Mouse (Mus musculus) hematopoietic multipotent progenitor cell, adult 10-12 weeks (in vitro differentiated cells): ENCODE data around the gene Vmn1r117. TPM values are rescaled to one million over a fixed set of nuclear protein-coding genes. Genes with fewer than 3 reads are reported as not detected.

Experiments used
- polyA plus RNA-seq: library from polyadenylated mRNA; stranded (reverse); fragments of >175 nt; gene quantifications from 2 replicates; pipeline ENCODE4 v1.2.3, GENCODE M21; 2012; ENCODE audit warnings: low replicate concordance

The Vmn1r117 gene
- polyA plus RNA-seq: not detected in 2 replicates

DNA sequence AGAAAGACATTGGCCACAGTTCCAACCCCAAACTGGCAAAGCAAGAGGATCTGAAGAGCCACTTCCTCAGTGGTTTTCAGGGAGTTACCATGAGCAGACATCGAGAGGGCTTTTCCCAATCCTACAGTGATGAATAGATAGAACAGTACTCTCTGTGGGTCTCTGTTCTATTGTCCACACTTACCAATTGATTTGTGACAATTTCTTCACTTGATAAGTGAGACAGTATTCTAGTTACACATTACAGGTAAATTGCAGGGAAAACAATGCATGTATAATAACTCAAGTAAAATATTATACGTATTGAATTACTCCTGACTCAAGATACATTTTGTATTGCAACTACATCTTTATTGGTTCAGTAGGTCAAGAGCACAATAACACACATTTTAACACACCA lies at the start of gene Vmn1r117:
Vmn1r117 (minus strand) TSS at position 101 of the 400 bp plus-strand sequence.

DNA sequence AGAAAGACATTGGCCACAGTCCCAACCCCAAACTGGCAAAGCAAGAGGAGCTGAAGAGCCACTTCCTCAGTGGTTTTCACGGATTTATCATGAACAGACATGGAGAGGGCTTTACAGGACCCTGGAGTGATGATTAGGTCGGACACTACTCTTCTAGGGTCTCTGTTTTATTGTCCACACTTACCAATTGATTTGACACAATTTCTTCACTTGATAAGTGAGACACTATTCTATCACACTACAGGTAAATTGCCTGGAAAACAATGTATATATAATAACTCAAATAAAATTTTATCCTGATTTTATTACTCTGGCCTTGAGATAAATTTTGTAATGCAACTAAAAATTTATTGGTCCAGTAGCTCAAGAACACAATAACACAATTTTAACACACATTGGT lies 28.3 kb upstream of the Vmn1r117 start, which contains the start of gene Vmn1r118:
Vmn1r118 (minus strand) TSS at position 101 of the 400 bp plus-strand sequence.

DNA sequence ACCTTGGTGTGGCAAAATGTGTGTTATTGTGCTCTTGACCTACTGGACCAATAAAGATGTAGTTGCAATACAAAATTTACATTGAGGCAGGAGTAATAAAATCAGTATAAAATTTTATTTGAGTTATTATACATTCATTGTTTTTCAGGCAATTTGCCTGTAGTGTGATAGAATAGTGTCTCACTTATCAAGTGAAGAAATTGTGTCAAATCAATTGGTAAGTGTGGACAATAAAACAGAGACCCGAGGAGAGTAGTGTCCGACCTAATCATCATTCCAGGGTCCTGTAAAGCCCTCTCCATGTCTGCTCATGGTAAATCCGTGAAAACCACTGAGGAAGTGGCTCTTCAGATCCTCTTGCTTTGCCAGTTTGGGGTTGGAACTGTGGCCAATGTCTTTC lies 12.0 kb downstream of the Vmn1r117 start, which contains the start of gene Vmn1r116:
Vmn1r116 (plus strand) TSS at position 301 of the 400 bp plus-strand sequence.

DNA sequence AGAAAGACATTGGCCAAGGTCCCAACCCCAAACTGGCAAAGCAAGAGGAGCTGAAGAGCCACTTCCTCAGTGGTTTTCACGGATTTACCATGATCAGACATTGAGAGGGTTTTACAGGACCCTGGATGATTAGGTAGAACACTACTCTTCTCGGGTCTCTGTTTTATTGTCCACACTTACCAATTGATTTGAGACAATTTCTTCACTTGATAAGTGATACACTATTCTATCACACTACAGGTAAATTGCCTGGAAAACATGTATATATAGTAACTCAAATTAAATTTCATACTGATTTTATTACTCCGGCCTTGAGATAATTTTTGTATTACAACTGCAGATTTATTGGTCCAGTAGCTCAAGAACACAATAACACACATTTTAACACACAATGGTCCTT lies 39.0 kb downstream of the Vmn1r117 start, which contains the start of gene Vmn1r115:
Vmn1r115 (minus strand) TSS at position 101 of the 400 bp plus-strand sequence.

Other genes starting within 250 kb of the Vmn1r117 start
- gene Vmn1r107, start 215.2 kb downstream of the Vmn1r117 start, polyA plus RNA-seq: not detected in 2 replicates
- gene Vmn1r111, start 180.9 kb downstream of the Vmn1r117 start, polyA plus RNA-seq: not detected in 2 replicates
- not detected in 2 replicates for gene Gm10668, start 153.5 kb downstream of the Vmn1r117 start, polyA plus RNA-seq
- gene Vmn1r112, start 112.9 kb downstream of the Vmn1r117 start, polyA plus RNA-seq: not detected in 2 replicates
- gene Vmn1r113, start 96.8 kb downstream of the Vmn1r117 start, polyA plus RNA-seq: not detected in 2 replicates
- not detected in 2 replicates for gene Vmn1r114, start 71.9 kb downstream of the Vmn1r117 start, polyA plus RNA-seq
- not detected in 2 replicates for gene Vmn1r115, start 39.1 kb downstream of the Vmn1r117 start, polyA plus RNA-seq
- gene Vmn1r116, start 11.9 kb downstream of the Vmn1r117 start, polyA plus RNA-seq: not detected in 2 replicates
- not detected in 2 replicates for gene Vmn1r118, start 28.2 kb upstream of the Vmn1r117 start, polyA plus RNA-seq
- gene Vmn1r119, start 128.3 kb upstream of the Vmn1r117 start, polyA plus RNA-seq: not detected in 2 replicates
- gene Vmn1r120, start 169.7 kb upstream of the Vmn1r117 start, polyA plus RNA-seq: not detected in 2 replicates
- not detected in 2 replicates for gene Vmn1r121, start 214.4 kb upstream of the Vmn1r117 start, polyA plus RNA-seq